In the genomic region with DNA sequence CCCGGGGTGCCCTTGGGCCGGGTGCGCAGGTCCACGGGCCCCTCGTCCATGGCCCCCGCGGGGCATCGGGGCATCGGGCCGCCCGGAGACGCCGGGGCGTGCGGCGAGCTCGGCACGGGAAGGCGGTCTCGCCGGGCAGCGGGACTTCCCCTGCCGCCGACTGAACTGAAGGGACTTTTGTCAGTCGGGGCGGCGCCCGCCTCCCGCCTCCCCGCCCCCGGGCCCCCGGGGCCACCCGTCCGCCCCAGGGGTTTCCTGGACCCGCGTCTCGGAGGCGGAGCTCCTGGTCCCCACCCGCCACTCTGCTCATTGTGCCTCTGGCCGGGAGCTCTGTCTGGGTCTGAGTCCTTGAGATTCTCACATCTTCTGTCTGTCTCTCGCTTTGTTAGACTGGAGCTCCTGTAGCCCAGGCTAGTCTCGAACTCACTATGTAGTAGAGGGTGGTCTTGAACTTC, we compare ENCODE assay signal across 8 mouse cellular contexts. TPM values are rescaled to one million over a fixed set of nuclear protein-coding genes. Genes with fewer than 3 reads are reported as not detected.
DNase-seq lines count a peak whose midpoint lies in the region; ATAC-seq lines count a peak whose summit lies in the region.

A gene (minus strand): TSS at position 167 of the 455 bp plus-strand sequence.

- H3K27ac ChIP-seq in intestine, embryonic 16.5 days (ENCODE audit: low read length), result peak within 1 kb of the TSS; percentile 95
- no peak within 1 kb of the TSS for H3K27ac ChIP-seq in neural tube, embryonic 15.5 days (replicated peaks)

- ATAC-seq in granulocyte monocyte progenitor cell, adult 5-6 weeks (replicated peaks; ENCODE audit: poor library complexity, severe bottlenecking), result peak; percentile 26
- ATAC-seq in intestine, embryonic 16.5 days, result peak; percentile 45
- no peak for ATAC-seq in neural tube, embryonic 15.5 days (ENCODE audit: low FRiP score)

- H3K4me1 ChIP-seq in intestine, embryonic 16.5 days (ENCODE audit: control insufficient read depth, insufficient read depth, low read length), result peaks cover 51% of the 10 kb centered on the region
- peaks cover 17% of the 10 kb centered on the region for H3K4me1 ChIP-seq in neural tube, embryonic 15.5 days

- DNase-seq in CD8-positive naive resting alpha-beta T cell, adult 2 months (ENCODE audit: low read depth in 2 of 2, low spot score in 2 of 2), result peak; percentile 42
- peak; percentile 82 for DNase-seq in adrenal gland, postnatal 14 days
- peak; percentile 85 to 88 for DNase-seq in lung, adult 18-20 months
- no peak for DNase-seq in cerebellum, adult 8-10 months
- DNase-seq in right cerebral cortex, postnatal 4 days, result no peak

- under 1% methylated on average over 37 of the region's 42 CpGs for WGBS in intestine, embryonic 16.5 days
- 2% methylated on average over 41 of the region's 42 CpGs for WGBS in neural tube, embryonic 15.5 days

- peak within 1 kb of the TSS; percentile 85 for H3K4me2 ChIP-seq in intestine, embryonic 16.5 days (ENCODE audit: low read depth, low read length)
- peak within 1 kb of the TSS; percentile 62 for H3K4me2 ChIP-seq in neural tube, embryonic 15.5 days

- H3K4me3 ChIP-seq in intestine, embryonic 16.5 days (ENCODE audit: low read length), result peak within 1 kb of the TSS; percentile 68
- peak within 1 kb of the TSS; percentile 33 for H3K4me3 ChIP-seq in neural tube, embryonic 15.5 days (replicated peaks)

- H3K9me3 ChIP-seq in intestine, embryonic 16.5 days (ENCODE audit: control insufficient read depth, low read length), result no peaks in the 10 kb centered on the region
- H3K9me3 ChIP-seq in neural tube, embryonic 15.5 days (replicated peaks), result no peaks in the 10 kb centered on the region

- H3K36me3 ChIP-seq in intestine, embryonic 16.5 days (ENCODE audit: control insufficient read depth, insufficient read depth, low read length), result 0 out of 2 replicates have a peak, but pooled peaks cover 2% of the 10 kb centered on the region
- no peaks in the 10 kb centered on the region for H3K36me3 ChIP-seq in neural tube, embryonic 15.5 days

- peak within 1 kb of the TSS; percentile 88 for H3K9ac ChIP-seq in intestine, embryonic 16.5 days (ENCODE audit: low read depth, low read length)
- peak within 1 kb of the TSS; percentile 22; the same call in 1 of the 2 replicates for H3K9ac ChIP-seq in neural tube, embryonic 15.5 days (replicated peaks)

- H3K27me3 ChIP-seq in intestine, embryonic 16.5 days (replicated peaks; ENCODE audit: control insufficient read depth, insufficient read depth, low read length), result 0 out of 2 replicates have a peak, but pooled peaks cover 3% of the 10 kb centered on the region
- peaks cover 59% of the 10 kb centered on the region for H3K27me3 ChIP-seq in neural tube, embryonic 15.5 days (replicated peaks)

RNA-seq across cellular contexts. Expression of the gene that starts here (rescaled TPM):
- total RNA-seq in adrenal gland, postnatal 14 days (2021), result 26.6 and 36.9 TPM in 2 replicates
- total RNA-seq in granulocyte monocyte progenitor cell, adult 5-6 weeks (2014; fragmentation: Nextera tagmentation), result 7.5 and 8.5 TPM in 2 replicates
- total RNA-seq in granulocyte monocyte progenitor cell, adult 5-6 weeks (2017), result 0.57 and 1.0 TPM in 2 replicates
- polyA plus RNA-seq in intestine, embryonic 16.5 days (2015; fragmentation: Nextera tagmentation; extraction: Ambion mirVana), result 15.5 and 15.6 TPM in 2 replicates
- 1.2 and 5.2 TPM in 2 replicates for polyA plus RNA-seq in neural tube, embryonic 15.5 days (2015; fragmentation: Nextera tagmentation; extraction: Ambion mirVana)

Comparison
In these comparisons a context has a peak if more than half of its experiments do, and no peak if none do; other contexts are left out.
1. DNase-seq: peak in CD8-positive naive resting alpha-beta T cell, adult 2 months (2 of 2), adrenal gland, postnatal 14 days (single experiment) and lung, adult 18-20 months (2 of 2); none in cerebellum, adult 8-10 months (single experiment) and right cerebral cortex, postnatal 4 days (single experiment).